Mouse (Mus musculus) naive thymus-derived CD4-positive, alpha-beta T cell, adult 2 months (primary cell): Measurements from ENCODE around the gene Foxp1.

Experiments
- DNase-seq: peaks from one replicate; pipeline ENCODE4 v3.0.0-alpha.2; 2011; ENCODE audit warnings: low read depth

Foxp1 gene

GRCm38 (mm10) chr6:99045845-99046788 lies 476.4 kb downstream of the Foxp1 start:
- DNase-seq: no peak

- no peak for DNase-seq
Observed at GRCm38 (mm10) chr6:99043932-99044664, 478.4 kb downstream of the Foxp1 start.

- no peak for DNase-seq
Observed at GRCm38 (mm10) chr6:99043226-99043625, 479.3 kb downstream of the Foxp1 start.

- DNase-seq: no peak
Observed at GRCm38 (mm10) chr6:99042175-99042954, 480.2 kb downstream of the Foxp1 start.

GRCm38 (mm10) chr6:99038977-99039376 lies 483.5 kb downstream of the Foxp1 start:
- DNase-seq: no peak

GRCm38 (mm10) chr6:99035459-99036375 lies 486.8 kb downstream of the Foxp1 start:
- no peak for DNase-seq

GRCm38 (mm10) chr6:99033062-99033461 lies 489.5 kb downstream of the Foxp1 start:
- DNase-seq: peak; percentile 43

- peak; percentile 70 for DNase-seq
Observed at GRCm38 (mm10) chr6:99031321-99031903, 491.1 kb downstream of the Foxp1 start.

- DNase-seq: no peak
Observed at GRCm38 (mm10) chr6:99030251-99030650, 492.3 kb downstream of the Foxp1 start.

- DNase-seq: no peak
Observed at GRCm38 (mm10) chr6:99029438-99029837, 493.1 kb downstream of the Foxp1 start.

GRCm38 (mm10) chr6:99028989-99029305 lies 493.6 kb downstream of the Foxp1 start:
- no peak for DNase-seq

- peak; percentile 58 for DNase-seq
Observed at GRCm38 (mm10) chr6:99028161-99028988, 494.1 kb downstream of the Foxp1 start.

- DNase-seq: peak; percentile 56
Observed at GRCm38 (mm10) chr6:99027542-99028160, 494.9 kb downstream of the Foxp1 start.

GRCm38 (mm10) chr6:99026635-99027541 lies 495.6 kb downstream of the Foxp1 start:
- peak; percentile 58 for DNase-seq

- peak; percentile 76 for DNase-seq
Observed at GRCm38 (mm10) chr6:99026040-99026439, 496.5 kb downstream of the Foxp1 start.

- DNase-seq: no peak
Observed at GRCm38 (mm10) chr6:99024588-99024987, 497.9 kb downstream of the Foxp1 start.

- no peak for DNase-seq
Observed at GRCm38 (mm10) chr6:99020570-99021444, 501.7 kb downstream of the Foxp1 start.
